Mouse (Mus musculus) embryonic facial prominence, embryonic 10.5 days (tissue): Measurements from ENCODE around the gene Fmo1. TPM values are rescaled to one million over a fixed set of nuclear protein-coding genes. Genes with fewer than 3 reads are reported as not detected.

ENCODE experiments used
- DNase-seq: peaks from one replicate; pipeline ENCODE4 v3.0.0-alpha.2; 2017; ENCODE audit warnings: low spot score
- H3K27ac ChIP-seq: fragments of 300-500 bp; sonication (generic); replicated peaks from 2 replicates; pipeline ENCODE4 v1.5.1; 2016; ENCODE audit warnings: mild to moderate bottlenecking
- H3K27me3 ChIP-seq: fragments of 300-500 bp; sonication (generic); replicated peaks from 2 replicates; pipeline ENCODE4 v1.6.1; 2016; ENCODE audit warnings: low read depth, mild to moderate bottlenecking; ENCODE audit not compliant: poor library complexity, severe bottlenecking
- H3K36me3 ChIP-seq: fragments of 300-500 bp; sonication (generic); replicated peaks from 2 replicates; pipeline ENCODE4 v1.6.1; 2016; ENCODE audit warnings: mild to moderate bottlenecking, moderate library complexity
- H3K4me1 ChIP-seq: fragments of 300-500 bp; sonication (generic); 2 replicates; pipeline ENCODE4 v1.6.1; 2016
- H3K4me3 ChIP-seq: fragments of 300-500 bp; sonication (generic); 2 replicates; pipeline ENCODE4 v1.5.1; 2016; ENCODE audit warnings: mild to moderate bottlenecking, moderate library complexity
- H3K9me3 ChIP-seq: fragments of 300-500 bp; sonication (generic); 2 replicates; pipeline ENCODE4 v1.6.1; 2016; ENCODE audit warnings: mild to moderate bottlenecking
- WGBS: fragments of 180-500 bp; shearing (Covaris S2); methylation state at CpG from one replicate; pipeline ENCODE4 v1.1.7; 2016; 5-methylcytosine and 5-hydroxymethylcytosine counted together
- polyA plus RNA-seq: library from polyadenylated mRNA; unstranded; fragments of >200 nt; fragmentation: Nextera tagmentation; extraction: Ambion mirVana; gene quantifications from 2 replicates; pipeline ENCODE4 v1.2.1, GENCODE M21; 2016

Gene Fmo1
- polyA plus RNA-seq, 1 experiment from 2014 or later: 4.3 TPM

GRCm38 (mm10) chr1:162858748-162859130 lies 7.7 kb downstream of the Fmo1 start:
- H3K4me3 ChIP-seq: no peak overlapping the region
- no peak for DNase-seq

GRCm38 (mm10) chr1:162857766-162858747 lies 8.4 kb downstream of the Fmo1 start:
- H3K9me3 ChIP-seq: no peaks in the 10 kb centered on the region
- H3K27ac ChIP-seq: 0 out of 2 replicates have a peak overlapping the region, but pooled peaks have one; percentile 6
- H3K4me1 ChIP-seq: peaks cover 39% of the 10 kb centered on the region
- H3K27me3 ChIP-seq: no peaks in the 10 kb centered on the region
- 65% methylated on average over 18 of the region's 18 CpGs for WGBS
- no peaks in the 10 kb centered on the region for H3K36me3 ChIP-seq
- no peak overlapping the region for H3K4me3 ChIP-seq
- no peak for DNase-seq

More at GRCm38 (mm10) chr1:162858748-162859130, 7.7 kb downstream of the Fmo1 start:
- no peaks in the 10 kb centered on the region for H3K9me3 ChIP-seq
- peaks cover 33% of the 10 kb centered on the region for H3K4me1 ChIP-seq
- H3K27me3 ChIP-seq: no peaks in the 10 kb centered on the region
- no peaks in the 10 kb centered on the region for H3K36me3 ChIP-seq
- peak overlapping the region; percentile 40; the same call in 1 of the 2 replicates for H3K27ac ChIP-seq
- 62% methylated on average over 12 of the region's 12 CpGs for WGBS

GRCm38 (mm10) chr1:162853812-162854482 lies 12.5 kb downstream of the Fmo1 start:
- H3K4me1 ChIP-seq: peaks cover 16% of the 10 kb centered on the region
- H3K27ac ChIP-seq: no peak overlapping the region
- no peaks in the 10 kb centered on the region for H3K27me3 ChIP-seq
- no peak overlapping the region for H3K4me3 ChIP-seq
- DNase-seq: no peak
- no peaks in the 10 kb centered on the region for H3K9me3 ChIP-seq
- WGBS: 68% methylated on average over 3 of the region's 3 CpGs
- H3K36me3 ChIP-seq: no peaks in the 10 kb centered on the region

GRCm38 (mm10) chr1:162847554-162847953 lies 18.9 kb downstream of the Fmo1 start:
- Histone ChIP-seq H3K27me3 (no peaks in the 10 kb centered on the region), H3K36me3 (no peaks in the 10 kb centered on the region), H3K4me1 (no peaks in the 10 kb centered on the region), H3K4me3 (no peak overlapping the region), H3K27ac (no peak overlapping the region), H3K9me3 (no peaks in the 10 kb centered on the region)
- WGBS: 97% methylated on average over 6 of the region's 6 CpGs
- no peak for DNase-seq

GRCm38 (mm10) chr1:162840211-162840610 lies 26.2 kb downstream of the Fmo1 start:
- H3K27me3 ChIP-seq: no peaks in the 10 kb centered on the region
- H3K27ac ChIP-seq: no peak overlapping the region
- DNase-seq: no peak
- WGBS: 94% methylated on average over 9 of the region's 9 CpGs
- no peak overlapping the region for H3K4me3 ChIP-seq
- no peaks in the 10 kb centered on the region for H3K4me1 ChIP-seq
- H3K9me3 ChIP-seq: no peaks in the 10 kb centered on the region
- H3K36me3 ChIP-seq: no peaks in the 10 kb centered on the region

GRCm38 (mm10) chr1:162838976-162839375 lies 27.4 kb downstream of the Fmo1 start:
- no peak overlapping the region for H3K27ac ChIP-seq
- H3K9me3 ChIP-seq: no peaks in the 10 kb centered on the region
- 92% methylated on average over 6 of the region's 6 CpGs for WGBS
- H3K4me1 ChIP-seq: no peaks in the 10 kb centered on the region
- no peak overlapping the region for H3K4me3 ChIP-seq
- no peaks in the 10 kb centered on the region for H3K27me3 ChIP-seq
- no peak for DNase-seq
- H3K36me3 ChIP-seq: no peaks in the 10 kb centered on the region

GRCm38 (mm10) chr1:162834342-162834741 lies 32.1 kb downstream of the Fmo1 start:
- Histone ChIP-seq H3K9me3 (no peaks in the 10 kb centered on the region), H3K36me3 (no peaks in the 10 kb centered on the region), H3K4me1 (peaks cover 8% of the 10 kb centered on the region), H3K4me3 (no peak overlapping the region), H3K27me3 (no peaks in the 10 kb centered on the region; the same call in 1 of the 2 replicates), H3K27ac (no peak overlapping the region)
- 81% methylated on average over 5 of the region's 5 CpGs for WGBS
- no peak for DNase-seq

GRCm38 (mm10) chr1:162832574-162832953 lies 33.8 kb downstream of the Fmo1 start:
- peaks cover 8% of the 10 kb centered on the region for H3K4me1 ChIP-seq
- H3K27ac ChIP-seq: peak overlapping the region; percentile 59; the same call in 1 of the 2 replicates
- DNase-seq: no peak
- no peaks in the 10 kb centered on the region for H3K9me3 ChIP-seq
- peak overlapping the region; percentile 25; the same call in 1 of the 2 replicates for H3K4me3 ChIP-seq
- 45% methylated on average over 5 of the region's 5 CpGs for WGBS
- no peaks in the 10 kb centered on the region; the same call in 1 of the 2 replicates for H3K27me3 ChIP-seq
- no peaks in the 10 kb centered on the region for H3K36me3 ChIP-seq

- DNase-seq: peak; percentile 59
- no peaks in the 10 kb centered on the region for H3K36me3 ChIP-seq
- WGBS: 4% methylated on average over 5 of the region's 5 CpGs
- H3K4me3 ChIP-seq: peak overlapping the region; percentile 25; the same call in 1 of the 2 replicates
- H3K27ac ChIP-seq: peak overlapping the region; percentile 59
- H3K4me1 ChIP-seq: peaks cover 8% of the 10 kb centered on the region
- no peaks in the 10 kb centered on the region for H3K9me3 ChIP-seq
- no peaks in the 10 kb centered on the region; the same call in 1 of the 2 replicates for H3K27me3 ChIP-seq
These were observed 34.4 kb downstream of the Fmo1 start for GRCm38 (mm10) chr1:162831838-162832573.

- 94% methylated on average over 5 of the region's 5 CpGs for WGBS
- Histone ChIP-seq H3K36me3 (no peaks in the 10 kb centered on the region), H3K27me3 (no peaks in the 10 kb centered on the region), H3K27ac (no peak overlapping the region), H3K9me3 (no peaks in the 10 kb centered on the region), H3K4me3 (no peak overlapping the region), H3K4me1 (0 out of 2 replicates have a peak, but pooled peaks cover 3% of the 10 kb centered on the region)
- no peak for DNase-seq
These were observed 47.1 kb downstream of the Fmo1 start for GRCm38 (mm10) chr1:162819280-162819679.

GRCm38 (mm10) chr1:162815381-162816127 lies 50.9 kb downstream of the Fmo1 start:
- Histone ChIP-seq H3K27ac (no peak overlapping the region), H3K27me3 (no peaks in the 10 kb centered on the region)
- WGBS: 84% methylated on average over 10 of the region's 10 CpGs

More at GRCm38 (mm10) chr1:162815381-162816127, 50.9 kb downstream of the Fmo1 start:
- 0 out of 2 replicates have a peak, but pooled peaks cover 3% of the 10 kb centered on the region for H3K4me1 ChIP-seq
- no peak for DNase-seq
- no peaks in the 10 kb centered on the region for H3K9me3 ChIP-seq
- H3K4me3 ChIP-seq: no peak overlapping the region
- no peaks in the 10 kb centered on the region for H3K36me3 ChIP-seq
